Mouse (Mus musculus): ENCODE results near the gene Kctd5.

The Kctd5 gene

DNA sequence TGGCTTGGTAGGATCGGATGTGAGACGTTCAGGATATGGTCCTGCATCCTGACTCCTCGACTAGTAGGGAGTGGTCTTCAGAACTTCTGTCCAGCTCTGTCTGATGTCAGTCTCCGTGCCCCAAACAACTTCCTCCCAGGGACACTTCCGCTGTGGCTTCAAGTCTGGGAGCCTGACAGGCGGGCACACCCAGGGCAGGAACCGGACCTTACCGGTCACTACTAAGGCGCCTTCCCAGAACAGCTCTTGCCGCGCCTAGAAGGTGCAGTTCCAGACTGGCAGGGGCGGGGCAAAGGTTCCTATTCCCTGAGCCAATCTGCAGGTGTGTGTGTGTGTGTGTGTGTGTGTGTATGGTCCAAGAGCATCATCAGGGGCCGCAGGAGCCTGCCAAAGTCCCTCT is 35.9 kb downstream of the Kctd5 start:
- no peak for DNase-seq (ENCODE audit: low spot score)

DNA sequence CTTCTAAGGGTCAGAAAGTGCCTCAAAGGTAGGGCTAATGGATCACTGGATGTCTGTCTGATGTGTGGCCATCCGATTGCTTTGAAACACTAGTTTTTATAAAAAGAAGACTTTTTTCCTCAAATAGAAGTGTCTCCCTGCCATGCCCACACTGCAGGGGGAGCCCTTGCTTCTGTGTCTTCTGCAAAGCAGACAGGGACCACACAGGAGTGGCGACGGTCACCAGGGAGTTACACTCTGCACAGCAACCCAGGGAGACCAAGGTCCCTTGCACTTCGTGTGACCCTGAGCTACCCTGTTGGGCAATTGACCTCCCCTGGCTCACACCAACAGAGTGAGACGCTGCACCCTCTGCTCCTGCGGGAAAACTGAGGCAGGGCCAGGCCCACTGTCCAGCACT is 36.3 kb downstream of the Kctd5 start:
- no peak for DNase-seq (ENCODE audit: low spot score)

DNA sequence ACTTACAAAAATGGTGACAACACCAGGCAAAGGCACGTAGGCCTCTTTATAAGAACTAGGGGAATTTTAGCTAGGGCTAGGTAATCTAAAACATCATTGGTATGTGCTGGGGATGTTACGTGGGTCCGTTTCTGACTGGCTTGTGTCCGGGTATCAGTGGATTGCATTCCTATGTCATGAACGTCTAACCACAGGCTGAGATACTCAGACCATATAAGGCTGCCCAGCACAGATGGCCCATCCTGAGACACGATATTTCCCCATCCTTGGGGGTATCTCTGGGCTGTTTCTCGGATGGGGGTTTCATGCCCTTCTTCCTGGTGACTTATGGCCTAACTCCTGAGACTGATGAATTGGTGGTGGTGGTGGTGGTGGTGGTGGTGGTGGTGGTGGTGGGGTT is 38.2 kb downstream of the Kctd5 start:
- DNase-seq (ENCODE audit: low spot score) = no peak

DNA sequence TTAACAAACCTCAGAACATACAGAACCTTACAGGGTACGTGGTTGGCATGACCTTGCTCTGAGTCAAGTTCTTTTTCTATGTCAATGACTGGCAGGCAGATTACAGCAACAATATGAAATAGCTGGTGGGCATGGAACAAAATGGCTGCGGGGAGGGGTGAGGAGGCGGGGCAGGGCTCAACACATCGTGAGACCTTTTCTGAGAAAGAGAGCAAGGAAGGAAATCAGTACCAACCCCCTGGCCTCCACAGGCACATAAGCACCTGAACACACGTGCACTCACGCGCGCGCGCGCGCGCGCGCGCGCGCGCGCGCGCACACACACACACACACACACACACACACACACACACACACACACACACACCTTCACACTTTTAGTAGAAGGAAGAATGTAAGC is 42.7 kb downstream of the Kctd5 start:
- no peak for DNase-seq (ENCODE audit: low spot score)

DNA sequence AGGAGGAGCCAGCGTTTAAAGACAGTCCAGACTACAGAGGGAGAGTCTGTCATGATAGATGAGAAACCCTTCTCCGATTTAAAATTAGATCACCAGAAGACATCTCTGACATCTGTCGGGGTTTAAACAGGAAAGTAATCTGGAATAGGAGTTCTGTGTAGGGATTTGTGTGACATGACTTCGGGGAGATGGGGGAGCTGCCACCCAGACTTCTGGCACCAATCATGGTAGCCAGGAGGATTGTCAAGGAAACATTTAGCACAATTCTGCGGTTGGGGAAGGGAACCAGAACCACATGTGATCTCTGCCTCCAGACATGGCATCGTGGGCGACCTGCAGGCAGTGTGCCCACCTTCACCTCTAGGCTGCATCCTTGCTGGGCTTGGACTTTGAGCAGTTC is 43.8 kb downstream of the Kctd5 start:
- no peak for DNase-seq (ENCODE audit: low spot score)

DNA sequence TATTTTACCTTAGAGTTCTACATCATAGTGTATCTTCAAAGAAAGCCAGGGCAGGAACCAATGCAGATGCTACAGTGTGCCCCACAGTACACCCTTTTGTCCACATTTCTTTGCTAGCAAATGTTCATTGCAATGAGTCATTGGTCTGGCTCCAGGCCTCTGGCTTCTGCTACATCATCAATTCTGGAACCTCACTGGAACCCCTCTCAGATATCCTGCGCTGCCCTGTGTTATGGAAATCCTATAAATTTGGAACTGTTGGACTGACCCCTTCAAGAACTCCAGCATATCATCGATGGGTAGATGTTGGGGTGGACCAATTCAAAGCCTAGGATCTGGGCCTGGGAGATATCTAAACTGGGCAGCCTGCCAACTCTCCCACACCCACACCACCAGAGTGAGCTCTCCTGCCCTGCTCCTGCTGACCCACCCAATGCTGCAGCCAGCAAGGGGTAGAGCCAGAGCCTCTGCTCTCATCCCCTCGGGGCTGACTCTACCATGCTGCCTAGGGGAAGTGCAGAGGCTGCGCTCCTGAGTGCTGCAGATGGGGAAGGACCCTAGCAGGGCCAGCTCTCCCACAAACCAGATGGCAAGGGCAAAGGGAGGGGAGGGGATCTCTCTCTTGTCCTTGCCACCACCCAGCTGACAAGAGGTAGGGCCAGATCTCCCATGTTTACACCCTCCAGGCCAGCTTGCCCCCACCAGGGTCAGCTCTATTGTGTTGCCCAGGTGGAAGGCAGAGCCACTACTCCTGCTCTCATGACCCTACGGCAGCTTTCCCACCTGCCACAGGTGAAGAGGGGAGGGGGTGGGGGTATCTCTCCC is 51.7 kb downstream of the Kctd5 start:
- no peak for DNase-seq (ENCODE audit: low spot score)

DNA sequence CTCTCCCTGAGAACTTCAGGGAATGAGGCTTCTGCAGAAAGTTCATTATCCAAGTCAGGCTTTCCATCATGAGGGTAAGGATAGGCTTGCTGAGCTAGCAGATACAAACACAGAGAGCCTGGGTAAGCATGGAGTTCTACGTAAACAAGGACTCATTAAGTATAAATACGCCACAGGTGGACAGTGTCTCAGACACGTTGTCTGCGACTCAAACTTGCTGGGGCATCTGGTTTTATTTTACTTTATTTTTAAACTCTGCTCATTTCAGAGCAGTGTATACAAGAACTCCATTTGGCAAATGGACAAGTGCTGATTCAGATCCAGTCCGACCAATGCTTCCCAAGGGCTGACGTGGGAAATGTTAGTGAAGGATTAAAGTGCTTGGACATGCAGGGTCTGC is 52.6 kb downstream of the Kctd5 start:
- DNase-seq (ENCODE audit: low spot score) = no peak

DNA sequence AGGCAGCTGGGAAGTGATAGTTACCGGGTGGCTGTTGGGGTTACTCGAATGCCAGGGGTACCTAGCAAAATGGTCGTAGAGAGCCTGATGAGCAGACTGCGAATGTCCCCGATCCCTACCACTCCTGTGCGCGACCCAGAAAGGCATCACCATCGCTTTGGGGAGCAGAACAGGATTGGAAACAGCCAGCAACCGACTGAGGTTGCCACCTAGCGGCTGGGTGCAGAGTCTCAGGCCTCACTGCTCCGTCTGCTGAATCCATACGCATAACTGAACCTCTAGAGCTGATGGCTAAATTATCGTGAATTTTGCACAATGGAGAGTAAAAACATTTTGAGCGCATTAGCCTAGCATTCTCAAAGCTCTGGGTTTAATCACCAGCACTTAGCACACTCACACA is 57.6 kb downstream of the Kctd5 start:
- peak; percentile 55 for DNase-seq (ENCODE audit: low spot score)

DNA sequence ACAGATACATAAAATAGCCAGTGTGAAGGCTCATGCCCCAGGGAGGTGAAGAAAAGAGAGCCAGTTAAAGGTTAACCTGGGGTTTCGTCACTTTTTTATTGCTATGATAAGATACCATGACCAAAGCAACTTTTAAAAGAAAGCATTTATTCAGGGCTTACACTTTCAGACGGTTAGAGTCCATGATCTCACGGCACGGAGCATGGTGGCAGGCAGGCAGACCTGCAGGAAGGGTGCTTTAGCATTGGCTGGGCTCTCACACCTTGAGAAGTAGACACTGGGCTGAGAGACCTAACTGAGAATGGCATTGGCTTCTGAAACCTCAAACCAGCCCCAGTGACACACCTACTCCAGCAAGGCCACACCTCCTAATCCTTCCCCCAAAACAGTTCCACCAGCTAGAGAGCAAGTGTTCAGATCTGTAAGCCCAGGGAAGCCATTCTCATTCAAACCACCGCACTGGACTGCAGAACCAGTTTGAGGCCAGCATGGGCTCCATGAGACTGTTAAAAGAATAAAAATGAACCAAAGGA is 58.8 kb downstream of the Kctd5 start:
- no peak for DNase-seq (ENCODE audit: low spot score)

DNA sequence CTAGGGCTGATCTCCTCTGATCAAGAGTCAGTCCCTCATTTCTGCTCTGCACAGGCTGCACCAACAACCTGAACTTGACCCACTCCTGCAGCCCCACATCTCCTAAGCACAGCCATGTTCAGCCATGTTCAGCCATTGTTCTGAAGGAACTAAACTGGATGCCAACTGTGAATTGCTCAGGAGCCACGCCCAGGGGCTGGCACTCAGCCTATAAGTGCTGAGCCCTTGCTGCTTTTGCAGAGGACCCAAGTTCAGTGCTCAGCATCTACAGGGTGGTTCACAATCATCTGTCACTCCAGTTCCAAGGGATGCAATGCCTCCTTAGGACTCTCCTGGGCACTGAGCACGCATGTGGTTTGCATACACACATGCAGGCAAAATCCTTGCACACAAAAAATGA is 60.4 kb downstream of the Kctd5 start:
- DNase-seq (ENCODE audit: low spot score) = no peak

DNA sequence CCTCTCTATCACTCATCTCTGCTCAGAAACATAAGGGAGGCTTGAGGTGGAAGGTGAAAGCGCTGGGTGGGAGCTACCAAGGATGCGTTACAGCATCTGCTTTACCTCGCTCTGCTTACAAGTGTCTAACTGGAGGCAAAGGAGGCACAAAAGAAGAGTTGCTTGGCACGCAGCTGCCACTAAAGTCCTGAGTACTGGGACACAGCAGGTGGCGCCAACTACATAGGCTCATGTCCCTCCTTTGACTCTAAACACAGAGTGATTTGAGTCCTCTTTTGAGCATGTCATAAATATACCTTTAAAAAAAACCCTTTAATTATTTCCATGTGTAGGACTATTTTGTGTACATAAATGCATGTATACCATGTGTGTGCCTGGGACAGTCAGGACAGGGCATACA is 63.7 kb downstream of the Kctd5 start:
- peak; percentile 29 for DNase-seq (ENCODE audit: low spot score)

DNA sequence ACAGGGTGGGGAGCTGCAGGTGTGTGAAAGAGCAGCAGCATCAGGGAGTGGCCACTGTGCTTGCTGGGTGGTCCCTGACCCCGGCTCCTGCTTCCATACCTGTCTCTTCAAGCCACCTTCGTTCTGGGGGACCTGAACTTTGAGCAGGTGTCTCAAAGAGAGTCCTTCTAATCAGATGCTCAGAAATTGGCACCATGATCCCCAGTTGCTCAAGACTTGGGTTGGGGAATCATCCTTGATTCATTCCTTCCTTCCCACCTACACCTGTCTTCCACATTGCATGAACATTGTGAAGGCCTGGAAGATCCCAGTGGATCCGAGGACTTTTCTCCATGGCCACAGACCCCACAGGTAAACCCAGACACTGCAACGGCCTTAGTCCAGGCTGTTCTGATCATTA is 65.2 kb downstream of the Kctd5 start:
- DNase-seq (ENCODE audit: low spot score) = no peak

DNA sequence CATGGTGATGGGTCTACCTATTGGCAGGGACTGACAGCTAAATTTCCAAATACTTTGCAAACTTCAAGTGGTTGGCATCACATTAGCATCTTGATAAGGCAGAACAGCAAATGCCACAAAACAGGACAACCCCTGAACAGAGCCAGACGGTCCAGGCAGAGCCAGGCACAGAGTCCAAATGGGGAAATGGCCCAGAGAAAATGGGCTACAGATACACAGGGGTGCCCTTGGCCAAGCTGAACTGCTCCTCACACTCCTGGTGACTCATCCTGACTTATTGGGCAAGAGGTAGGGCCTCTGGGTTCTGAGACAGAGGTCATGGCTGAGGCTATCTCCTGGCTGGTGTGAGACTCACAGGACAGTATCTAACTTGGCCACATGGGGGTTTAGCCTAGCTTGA is 65.9 kb downstream of the Kctd5 start:
- no peak for DNase-seq (ENCODE audit: low spot score)

DNA sequence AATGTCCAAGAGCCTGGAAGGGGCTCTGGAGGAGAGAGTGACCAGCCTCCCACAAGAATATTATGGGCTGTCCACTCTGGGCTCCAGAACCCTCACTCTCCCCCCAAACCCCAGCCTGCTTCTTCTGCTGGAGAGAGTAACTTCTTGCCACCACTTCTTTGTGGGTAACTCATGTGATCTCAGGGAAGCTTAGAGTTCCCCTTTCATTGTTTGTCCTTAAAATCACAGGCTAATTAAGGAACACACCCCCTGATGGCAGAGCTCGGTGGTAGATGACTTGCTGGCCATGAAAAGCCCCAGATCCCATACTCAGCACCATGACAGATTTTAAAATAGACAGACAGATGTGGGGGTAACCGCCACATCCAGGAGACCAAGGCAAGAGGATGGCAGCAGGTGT is 66.4 kb downstream of the Kctd5 start:
- no peak for DNase-seq (ENCODE audit: low spot score)

DNA sequence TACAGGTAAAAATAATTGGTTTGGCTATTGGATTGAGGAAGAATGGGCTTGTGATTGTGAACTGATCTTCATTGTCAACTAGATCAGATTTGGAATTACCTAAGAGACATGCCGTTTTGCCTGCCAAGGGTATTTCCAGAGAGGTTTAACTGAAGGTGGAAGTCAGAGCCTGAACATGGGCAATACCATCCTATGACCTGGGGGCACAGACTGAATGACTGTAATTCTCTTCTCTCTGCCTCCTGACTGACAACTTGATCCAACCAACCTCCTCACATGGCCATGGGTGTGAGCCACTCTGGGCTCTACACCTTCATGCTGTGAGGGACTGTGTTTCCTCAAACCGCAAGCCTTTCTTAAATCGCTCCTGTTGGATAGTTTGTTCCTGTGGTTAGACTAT is 68.2 kb downstream of the Kctd5 start:
- DNase-seq (ENCODE audit: low spot score) = no peak

DNA sequence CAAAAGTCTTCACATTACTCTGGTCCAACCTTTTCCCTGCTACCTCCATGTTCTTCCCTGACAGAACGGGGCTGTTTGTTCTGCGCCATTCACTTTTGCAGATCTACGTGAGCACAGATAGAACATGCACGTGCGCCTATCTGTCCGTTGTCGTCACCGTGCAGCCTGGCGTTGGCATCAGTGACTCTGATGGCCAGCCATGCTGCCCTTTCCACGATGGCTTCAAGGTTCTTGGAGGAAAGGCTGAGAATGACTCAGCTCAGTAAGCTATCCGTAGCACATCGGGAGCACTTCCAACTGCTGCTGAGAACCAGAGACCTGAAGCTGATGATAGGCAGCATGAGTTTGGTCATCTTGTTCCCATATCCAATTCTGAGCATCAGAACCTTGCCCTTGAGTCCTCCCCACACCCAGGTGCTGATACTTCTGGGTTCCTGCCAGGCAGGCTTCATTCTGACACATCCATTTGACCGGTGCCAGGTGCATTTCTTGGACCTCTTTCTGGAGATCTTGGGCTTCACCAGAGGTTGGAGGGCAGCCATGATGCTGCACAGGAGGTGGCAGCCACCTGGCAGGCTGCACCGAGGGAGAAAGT is 69.1 kb downstream of the Kctd5 start:
- no peak for DNase-seq (ENCODE audit: low spot score)

DNA sequence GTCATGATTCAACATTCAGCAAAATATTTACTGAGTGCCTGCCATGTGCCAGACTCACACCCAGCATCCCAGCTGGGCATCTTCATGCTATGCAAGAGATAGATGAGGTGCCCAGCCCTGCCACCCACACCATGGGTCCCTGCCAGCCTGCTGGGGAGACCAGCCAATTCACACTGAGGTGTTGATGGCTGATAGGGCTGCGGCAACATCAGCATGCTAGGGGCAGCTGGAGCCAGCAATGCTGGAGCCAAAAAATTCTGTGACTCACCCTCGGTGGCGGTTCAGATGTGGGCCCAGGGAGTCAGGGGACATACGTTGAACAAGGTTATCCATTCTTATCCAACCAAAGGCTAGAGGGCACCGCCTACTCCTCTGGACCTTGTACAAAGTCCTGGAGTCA is 72.9 kb downstream of the Kctd5 start:
- no peak for DNase-seq (ENCODE audit: low spot score)

DNA sequence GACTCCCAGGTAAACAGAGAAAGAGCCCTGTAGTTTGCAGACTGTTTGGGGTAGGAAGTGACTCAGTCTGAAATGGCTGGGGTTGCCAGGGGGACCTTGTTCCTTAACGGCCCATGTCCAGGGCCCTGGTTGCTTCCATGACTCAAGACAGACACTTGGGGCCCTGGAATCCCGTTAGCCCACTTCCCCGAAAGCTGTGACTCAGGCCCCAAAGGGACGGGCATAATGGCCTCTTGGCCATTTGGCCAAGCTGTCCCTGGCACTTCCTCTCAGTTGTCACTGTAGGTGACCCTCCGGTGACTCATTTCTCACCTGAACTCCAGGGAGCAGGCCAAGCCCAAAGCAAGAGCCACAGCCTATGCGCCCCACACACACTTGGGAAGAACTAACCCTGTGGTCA is 74.9 kb downstream of the Kctd5 start:
- no peak for DNase-seq (ENCODE audit: low spot score)

DNA sequence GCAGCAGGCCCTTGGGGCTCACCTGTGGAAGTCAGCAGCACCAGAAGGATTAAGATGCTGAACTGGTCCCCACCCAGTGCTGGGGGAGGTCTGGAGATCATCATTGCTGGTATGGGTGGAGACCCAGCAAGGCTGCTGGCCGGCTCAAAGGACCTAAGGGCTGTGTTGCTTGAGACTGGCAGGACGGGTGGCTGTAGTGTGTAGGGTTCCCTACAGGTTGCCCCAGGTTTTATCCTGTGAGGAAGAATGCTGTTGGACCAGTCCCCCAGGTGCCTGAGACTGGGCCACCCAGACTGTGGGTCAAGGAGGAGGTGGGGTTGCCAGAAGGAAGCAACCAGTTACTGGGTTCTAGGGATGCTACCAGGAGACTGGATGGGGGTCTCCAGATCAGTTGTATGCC is 75.4 kb downstream of the Kctd5 start, which contains the start of gene Prss22:
Gene Prss22, minus strand, starts transcription at position 200 of the 400 bp plus-strand sequence.
- no peak for DNase-seq (ENCODE audit: low spot score)
